Mouse (Mus musculus) thymus, postnatal 36 days (tissue): ENCODE results near the gene 2010003K11Rik.

Experiments used
- DNase-seq, 2 experiments: peaks; one replicate each; pipeline ENCODE4 v3.0.0; 2022; ENCODE audit warnings: mixed read lengths in 2 of 2

2010003K11Rik gene

GRCm38 (mm10) chr19:4496535-4497262 lies 1.7 kb downstream of the 2010003K11Rik start:
- DNase-seq, result no peak

GRCm38 (mm10) chr19:4495814-4496213 lies 2.6 kb downstream of the 2010003K11Rik start:
- DNase-seq, result no peak

- no peak for DNase-seq
These were observed 3.7 kb downstream of the 2010003K11Rik start for GRCm38 (mm10) chr19:4494707-4495106.

- no peak for DNase-seq
These were observed 5.7 kb downstream of the 2010003K11Rik start for GRCm38 (mm10) chr19:4492526-4493296.

GRCm38 (mm10) chr19:4491080-4491695 lies 7.2 kb downstream of the 2010003K11Rik start:
- no peak for DNase-seq

GRCm38 (mm10) chr19:4487877-4488276 lies 10.5 kb downstream of the 2010003K11Rik start:
- no peak for DNase-seq

- DNase-seq, result no peak
These were observed 13.4 kb downstream of the 2010003K11Rik start for GRCm38 (mm10) chr19:4485006-4485405.

GRCm38 (mm10) chr19:4482111-4482859 lies 16.1 kb downstream of the 2010003K11Rik start:
- no peak for DNase-seq

GRCm38 (mm10) chr19:4481326-4481725 lies 17.1 kb downstream of the 2010003K11Rik start:
- no peak for DNase-seq

GRCm38 (mm10) chr19:4480041-4480440 lies 18.3 kb downstream of the 2010003K11Rik start:
- no peak for DNase-seq

- DNase-seq, result no peak
These were observed 20.2 kb downstream of the 2010003K11Rik start for GRCm38 (mm10) chr19:4478190-4478516.

- DNase-seq, result no peak
These were observed 20.8 kb downstream of the 2010003K11Rik start, which contains the start of gene Syt12 for GRCm38 (mm10) chr19:4477345-4478189. Gene Syt12, minus strand, starts transcription at chr19:4477447.

GRCm38 (mm10) chr19:4476601-4477257 lies 21.7 kb downstream of the 2010003K11Rik start:
- no peak for DNase-seq

GRCm38 (mm10) chr19:4475224-4475925 lies 23.0 kb downstream of the 2010003K11Rik start:
- DNase-seq, result peak; percentile 28 to 54

GRCm38 (mm10) chr19:4474739-4475138 lies 23.6 kb downstream of the 2010003K11Rik start:
- DNase-seq, result no peak

GRCm38 (mm10) chr19:4473549-4473948 lies 24.8 kb downstream of the 2010003K11Rik start:
- no peak for DNase-seq

- DNase-seq, result peak in 1 of 2 experiments; percentile 33
These were observed 30.0 kb downstream of the 2010003K11Rik start for GRCm38 (mm10) chr19:4468363-4468762.

- DNase-seq, result no peak
These were observed 33.7 kb downstream of the 2010003K11Rik start for GRCm38 (mm10) chr19:4464666-4465065.

GRCm38 (mm10) chr19:4461981-4462380 lies 36.4 kb downstream of the 2010003K11Rik start:
- no peak for DNase-seq

GRCm38 (mm10) chr19:4456227-4456626 lies 42.2 kb downstream of the 2010003K11Rik start:
- DNase-seq, result peak; percentile 44 to 58
